Comparison of ENCODE assay signal across 8 mouse cellular contexts in genomic region chr19:60811098-60812035, GRCm38 (mm10). TPM values are rescaled to one million over a fixed set of nuclear protein-coding genes. Genes with fewer than 3 reads are reported as not detected.
DNase-seq lines count a peak whose midpoint lies in the region; ATAC-seq and TF ChIP-seq lines count a peak whose summit lies in the region.

Gene Fam45a (plus strand): TSS chr19:60811585.

- TF ChIP-seq POLR2A in bone marrow, adult 2 months (IDR thresholded peaks at IDR 0.05; ENCODE audit: borderline replicate concordance, control insufficient read depth, low read depth, low read length) = peak; percentile 96
- TF ChIP-seq POLR2A in limb, embryonic 14.5 days (IDR thresholded peaks at IDR 0.05; ENCODE audit: borderline replicate concordance, extremely low read depth, insufficient read depth, insufficient read length) = peak; percentile 70; the same call in 1 of the 2 replicates

- peak within 1 kb of the TSS; percentile 60 for H3K27ac ChIP-seq in bone marrow, adult 2 months (ENCODE audit: control insufficient read depth, insufficient read depth, low read depth, low read length, poor library complexity)
- 0 out of 2 replicates have a peak within 1 kb of the TSS, but pooled peaks have one; percentile 73 for H3K27ac ChIP-seq in embryonic facial prominence, embryonic 15.5 days (replicated peaks)
- H3K27ac ChIP-seq in limb, embryonic 14.5 days (replicated peaks; ENCODE audit: low read depth, low read length) = no peak within 1 kb of the TSS
- H3K27ac ChIP-seq in midbrain, postnatal 0 days (ENCODE audit: low read depth, low read length) = peak within 1 kb of the TSS; percentile 78

- no peaks in the 10 kb centered on the region for H3K4me1 ChIP-seq in bone marrow, adult 2 months (ENCODE audit: control insufficient read depth, insufficient read depth, low read length)
- H3K4me1 ChIP-seq in embryonic facial prominence, embryonic 15.5 days = peaks cover 9% of the 10 kb centered on the region; the same call in 1 of the 2 replicates
- H3K4me1 ChIP-seq in limb, embryonic 14.5 days (ENCODE audit: control insufficient read depth, insufficient read depth, low read length) = no peaks in the 10 kb centered on the region
- H3K4me1 ChIP-seq in midbrain, postnatal 0 days (ENCODE audit: insufficient read depth, low read length) = no peaks in the 10 kb centered on the region

- peak within 1 kb of the TSS; percentile 64 for H3K4me2 ChIP-seq in embryonic facial prominence, embryonic 15.5 days (replicated peaks)
- peak within 1 kb of the TSS; percentile 73 for H3K4me2 ChIP-seq in limb, embryonic 14.5 days (replicated peaks; ENCODE audit: low read depth, low read length, severe bottlenecking)
- peak within 1 kb of the TSS; percentile 67 for H3K4me2 ChIP-seq in midbrain, postnatal 0 days (ENCODE audit: low read depth, low read length, poor library complexity, severe bottlenecking)

- H3K4me3 ChIP-seq in bone marrow, adult 2 months (replicated peaks; ENCODE audit: control insufficient read depth, low read depth, low read length) = peak within 1 kb of the TSS; percentile 73
- H3K4me3 ChIP-seq in embryonic facial prominence, embryonic 15.5 days (replicated peaks) = peak within 1 kb of the TSS; percentile 75
- peak within 1 kb of the TSS; percentile 65 for H3K4me3 ChIP-seq in limb, embryonic 14.5 days (replicated peaks; ENCODE audit: low read length)
- peak within 1 kb of the TSS; percentile 69 for H3K4me3 ChIP-seq in midbrain, postnatal 0 days (ENCODE audit: low read depth, low read length)

- H3K27me3 ChIP-seq in embryonic facial prominence, embryonic 15.5 days = no peaks in the 10 kb centered on the region
- H3K27me3 ChIP-seq in limb, embryonic 14.5 days (ENCODE audit: control insufficient read depth, insufficient read depth, low read length) = no peaks in the 10 kb centered on the region
- H3K27me3 ChIP-seq in midbrain, postnatal 0 days (ENCODE audit: insufficient read depth, low read length) = no peaks in the 10 kb centered on the region

- DNase-seq in 416B (ENCODE audit: low read depth) = peak; percentile 94
- peak; percentile 93 for DNase-seq in heart, adult 8-10 months (ENCODE audit: low spot score)
- DNase-seq in kidney, adult 9 months = peak; percentile 93
- DNase-seq in limb, embryonic 14.5 days (ENCODE audit: low spot score) = peak; percentile 90
- peak; percentile 94 for DNase-seq in midbrain, postnatal 0 days (ENCODE audit: low spot score)
- DNase-seq in spleen, postnatal 14 days (ENCODE audit: low spot score in 2 of 2) = peak; percentile 85 to 91

- TF ChIP-seq CTCF in bone marrow, adult 2 months (IDR thresholded peaks at IDR 0.05; ENCODE audit: control insufficient read depth, insufficient read depth, low read length) = peak; percentile 79
- TF ChIP-seq CTCF in midbrain, postnatal 0 days (IDR thresholded peaks at IDR 0.05) = peak; percentile 96

- H3K36me3 ChIP-seq in embryonic facial prominence, embryonic 15.5 days = peaks cover 11% of the 10 kb centered on the region
- H3K36me3 ChIP-seq in limb, embryonic 14.5 days (ENCODE audit: control insufficient read depth, insufficient read depth, low read length) = peaks cover 18% of the 10 kb centered on the region
- peaks cover 10% of the 10 kb centered on the region for H3K36me3 ChIP-seq in midbrain, postnatal 0 days (ENCODE audit: insufficient read depth, low read length)

- peak within 1 kb of the TSS; percentile 48 for H3K9ac ChIP-seq in embryonic facial prominence, embryonic 15.5 days
- H3K9ac ChIP-seq in limb, embryonic 14.5 days (ENCODE audit: low read depth, low read length, severe bottlenecking) = peak within 1 kb of the TSS; percentile 80
- peak within 1 kb of the TSS; percentile 85 for H3K9ac ChIP-seq in midbrain, postnatal 0 days (replicated peaks; ENCODE audit: low read length, poor library complexity, severe bottlenecking)

- no peaks in the 10 kb centered on the region for H3K9me3 ChIP-seq in embryonic facial prominence, embryonic 15.5 days (replicated peaks)
- no peaks in the 10 kb centered on the region for H3K9me3 ChIP-seq in limb, embryonic 14.5 days (ENCODE audit: control insufficient read depth, low read length)
- H3K9me3 ChIP-seq in midbrain, postnatal 0 days (ENCODE audit: low read length) = no peaks in the 10 kb centered on the region

- 5% methylated on average over 45 of the region's 45 CpGs for WGBS in bone marrow, adult 2 months
- WGBS in embryonic facial prominence, embryonic 15.5 days = 2% methylated on average over 45 of the region's 45 CpGs
- 3% methylated on average over 32 of the region's 45 CpGs for WGBS in limb, embryonic 14.5 days
- 2% methylated on average over 33 of the region's 45 CpGs for WGBS in midbrain, postnatal 0 days

- ATAC-seq in embryonic facial prominence, embryonic 15.5 days (ENCODE audit: insufficient number of reproducible peaks, low FRiP score, low TSS enrichment, low read depth) = peak; percentile 99
- ATAC-seq in limb, embryonic 14.5 days (ENCODE audit: low FRiP score, low read depth) = peak; percentile 100
- peak; percentile 99 for ATAC-seq in midbrain, postnatal 0 days (ENCODE audit: low FRiP score)

RNA-seq across cellular contexts. Expression of gene Fam45a, which starts in this region (rescaled TPM):
- 9.0 and 14.6 TPM in 2 replicates for polyA plus RNA-seq in bone marrow, adult 2 months (2011; ENCODE audit: insufficient read depth, insufficient read length, low replicate concordance, missing spikeins)
- polyA plus RNA-seq in embryonic facial prominence, embryonic 15.5 days (2015; fragmentation: Nextera tagmentation; extraction: Ambion mirVana) = 41.4 and 44.6 TPM in 2 replicates
- total RNA-seq in heart, adult 8-10 months (2022) = 10 to 100 TPM; 13.1 to 19.7 (median 16.1) TPM
- polyA plus RNA-seq in limb, embryonic 14.5 days (2012; rRNA removed) = 29.3 and 37.8 TPM in 2 replicates
- 42.6 and 43.9 TPM in 2 replicates for polyA plus RNA-seq in limb, embryonic 14.5 days (2014; fragmentation: Nextera tagmentation; extraction: Ambion mirVana)
- total RNA-seq in midbrain, postnatal 0 days (2014; rRNA removed) = 39.8 and 47.5 TPM in 2 replicates
- 45.5 and 46.4 TPM in 2 replicates for polyA plus RNA-seq in midbrain, postnatal 0 days (2015; fragmentation: Nextera tagmentation; extraction: Ambion mirVana)
